Mouse (Mus musculus) CD4-positive, CD25-positive, alpha-beta regulatory T cell (primary cell): ENCODE data around the gene Gm10031. TPM values are rescaled to one million over a fixed set of nuclear protein-coding genes. Genes with fewer than 3 reads are reported as not detected.

ENCODE experiments used
- polyA plus RNA-seq: library from polyadenylated mRNA; unstranded; fragments of 100-300 nt; shearing (Covaris generic); gene quantifications from one replicate; pipeline ENCODE4 v1.2.1, GENCODE M21; 2017

Gm10031 gene
- polyA plus RNA-seq = 0.85 TPM

DNA sequence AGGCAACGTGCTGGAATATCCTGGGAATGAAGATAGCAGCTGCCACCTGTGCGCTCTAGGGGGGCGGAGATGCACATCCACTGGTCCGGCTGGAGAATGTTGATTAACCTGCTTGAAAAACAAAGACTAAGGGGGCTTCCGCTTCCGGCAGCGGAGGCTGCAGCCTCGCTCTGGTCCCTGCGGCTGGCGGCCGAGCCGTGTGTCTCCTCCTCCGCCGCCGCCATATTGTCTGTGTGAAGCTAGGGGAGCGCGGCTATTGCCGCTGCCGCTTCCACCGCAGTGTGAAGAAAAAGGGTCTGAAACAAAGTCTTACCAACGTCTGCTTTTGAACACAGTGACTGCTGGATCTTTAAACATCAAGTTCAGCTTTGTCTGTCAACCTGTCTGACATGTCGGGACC is at the start of gene Gm10031:
Gene Gm10031 (plus strand): TSS at position 171 of the 400 bp plus-strand sequence.

DNA sequence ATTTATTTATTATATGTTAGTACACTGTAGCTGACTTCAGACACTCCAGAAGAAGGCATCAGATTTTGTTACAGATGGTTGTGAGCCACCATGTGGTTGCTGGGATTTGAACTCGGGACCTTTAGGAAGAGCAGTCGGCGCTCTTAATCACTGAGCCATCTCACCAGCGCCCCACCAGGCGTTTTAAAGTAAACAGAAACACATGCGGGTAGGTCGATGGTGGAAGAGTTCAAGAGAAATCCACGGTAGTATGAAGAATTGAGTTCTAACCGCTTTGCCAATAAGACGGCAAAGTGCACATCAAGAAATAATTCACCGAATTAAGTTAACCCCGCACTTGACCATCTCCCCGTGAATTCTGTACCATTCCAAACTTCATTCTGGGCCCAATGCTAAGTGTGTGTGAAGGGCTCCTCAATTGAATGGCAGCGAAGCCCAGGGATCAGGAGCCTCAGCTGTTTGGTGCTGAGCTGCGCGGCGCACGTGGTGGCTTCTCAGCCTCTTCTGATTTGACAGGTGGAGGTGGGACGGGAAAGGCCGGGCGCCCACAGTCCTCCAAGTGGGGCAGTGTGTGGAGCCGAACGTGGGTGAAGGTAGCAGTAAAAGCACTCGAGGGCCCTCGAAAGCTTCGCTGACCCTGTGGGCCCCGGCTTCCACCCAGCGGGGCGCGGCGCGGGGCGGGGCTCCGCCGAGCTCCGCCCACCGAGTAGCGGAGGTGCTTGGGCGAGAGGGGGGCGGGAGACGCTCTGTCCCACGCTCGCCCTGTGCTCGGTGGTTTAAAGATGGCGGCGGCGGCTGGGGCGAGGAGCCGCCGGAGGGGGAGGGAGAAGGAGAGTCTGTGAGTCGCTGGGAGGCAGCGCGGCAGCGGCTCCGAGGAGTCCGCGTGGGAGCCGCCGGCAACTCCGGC is 34.5 kb downstream of the Gm10031 start, which contains the start of gene Abl2:
Gene Abl2 (plus strand): TSS at position 763 of the 907 bp plus-strand sequence.

Other genes with a start within 250 kb of the Gm10031 start
- 0.43 TPM for gene Tdrd5, start 220.3 kb upstream of the Gm10031 start, polyA plus RNA-seq
- not detected for gene Nphs2, start 213.3 kb upstream of the Gm10031 start, polyA plus RNA-seq
- gene Gm2000, start 158.0 kb upstream of the Gm10031 start, polyA plus RNA-seq = 1,384 TPM
- 1.5 TPM for gene Axdnd1, start 102.9 kb upstream of the Gm10031 start, polyA plus RNA-seq
- 42.3 TPM for gene Soat1, start 49.7 kb upstream of the Gm10031 start, polyA plus RNA-seq
- 5.1 TPM for gene Abl2, start 34.8 kb downstream of the Gm10031 start, polyA plus RNA-seq
- gene Tor3a, start 150.3 kb downstream of the Gm10031 start, polyA plus RNA-seq = 34.8 TPM
- gene Fam20b, start 195.1 kb downstream of the Gm10031 start, polyA plus RNA-seq = 28.4 TPM